Mouse (Mus musculus) ES-E14 (cell line): ENCODE data around the gene B4galt2.

Source experiments
- CHD2 ChIP-seq: IDR thresholded peaks from 2 replicates; pipeline ENCODE4 v1.6.1; 2014; ENCODE audit warnings: mild to moderate bottlenecking, low read depth, low read length, inconsistent platforms
- HCFC1 ChIP-seq: IDR thresholded peaks from 2 replicates; pipeline ENCODE4 v1.6.1; 2012; ENCODE audit warnings: low read length, inconsistent platforms, borderline replicate concordance; ENCODE audit not compliant: insufficient read depth
- ZC3H11A ChIP-seq: IDR thresholded peaks from 2 replicates; pipeline ENCODE4 v1.6.1; 2012; ENCODE audit warnings: low read depth, mild to moderate bottlenecking, inconsistent platforms, low read length, borderline replicate concordance
- ZNF384 ChIP-seq: IDR thresholded peaks from 2 replicates; pipeline ENCODE4 v1.6.1; 2012; ENCODE audit warnings: low read depth, low read length, inconsistent platforms

DNA sequence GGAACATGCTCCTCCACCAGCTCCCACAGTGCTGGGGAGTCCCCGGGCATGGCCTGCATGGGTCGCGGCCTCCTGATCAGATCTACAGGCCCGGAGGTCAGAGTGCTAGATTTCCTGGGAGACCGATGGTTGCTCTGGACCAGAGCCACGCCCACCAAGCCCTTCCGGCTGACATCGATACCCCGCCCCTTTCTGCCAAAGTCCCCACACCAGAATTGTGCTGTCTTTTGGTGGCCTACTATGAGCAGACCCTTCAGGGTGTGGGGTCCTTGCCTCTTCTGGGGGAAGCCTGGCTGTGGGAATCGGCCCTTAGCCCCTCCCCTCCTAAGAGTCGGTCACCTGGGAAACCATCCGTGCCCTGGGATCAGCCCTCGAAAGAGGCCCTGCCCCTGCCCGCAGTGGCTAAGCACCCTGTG is 10.8 kb downstream of the B4galt2 start, which contains the start of gene Ccdc24:
- TF ChIP-seq HCFC1: no peak
- TF ChIP-seq ZNF384: no peak
- no peak for TF ChIP-seq ZC3H11A
- no peak for TF ChIP-seq CHD2
